Mouse (Mus musculus): ENCODE results near the gene Wdr24. TPM values are rescaled to one million over a fixed set of nuclear protein-coding genes. Genes with fewer than 3 reads are reported as not detected.

Gene Wdr24
- polyA plus RNA-seq (2014; fragmentation: Nextera tagmentation; extraction: Ambion mirVana) = 25.3 and 28.3 TPM in 2 replicates

- Histone ChIP-seq H3K36me3 (ENCODE audit: control insufficient read depth, insufficient read depth, low read length) (peaks cover 16% of the 10 kb centered on the region; the same call in 1 of the 2 replicates), H3K4me3 (ENCODE audit: low read depth, low read length) (peak within 1 kb of the TSS; percentile 61), H3K4me2 (replicated peaks; ENCODE audit: low read depth, low read length) (peak within 1 kb of the TSS; percentile 87), H3K9me3 (ENCODE audit: control insufficient read depth, low read depth, low read length) (no peaks in the 10 kb centered on the region), H3K27me3 (ENCODE audit: control insufficient read depth, insufficient read depth, low read length) (peaks cover 20% of the 10 kb centered on the region), H3K9ac (replicated peaks; ENCODE audit: low read depth, low read length) (peak within 1 kb of the TSS; percentile 63), H3K27ac (ENCODE audit: low read length) (no peak within 1 kb of the TSS), H3K4me1 (ENCODE audit: control insufficient read depth, insufficient read depth, low read length) (peaks cover 16% of the 10 kb centered on the region)
- ATAC-seq (ENCODE audit: insufficient number of reproducible peaks, insufficient read depth, low FRiP score, low read depth) = peak; percentile 77; the same call in 1 of the 2 replicates
- under 1% methylated on average over 18 of the region's 18 CpGs for WGBS
These were observed at the start of gene Wdr24 for GRCm38 (mm10) chr17:25823452-25823851. Gene Wdr24, plus strand, starts transcription at chr17:25823627.

GRCm38 (mm10) chr17:25775318-25776062, 47.9 kb upstream of the Wdr24 start:
- WGBS = 83% methylated on average over 10 of the region's 10 CpGs
- H3K9me3 ChIP-seq (ENCODE audit: control insufficient read depth, low read depth, low read length) = no peaks in the 10 kb centered on the region
- H3K9ac ChIP-seq (replicated peaks; ENCODE audit: low read depth, low read length) = no peak overlapping the region
- ATAC-seq (ENCODE audit: insufficient number of reproducible peaks, insufficient read depth, low FRiP score, low read depth) = no peak
- no peak overlapping the region for H3K4me2 ChIP-seq (replicated peaks; ENCODE audit: low read depth, low read length)
- H3K4me1 ChIP-seq (ENCODE audit: control insufficient read depth, insufficient read depth, low read length) = no peaks in the 10 kb centered on the region; the same call in 1 of the 2 replicates
- H3K27ac ChIP-seq (ENCODE audit: low read length) = no peak overlapping the region
- H3K4me3 ChIP-seq (ENCODE audit: low read depth, low read length) = no peak overlapping the region
- H3K36me3 ChIP-seq (ENCODE audit: control insufficient read depth, insufficient read depth, low read length) = peaks cover 3% of the 10 kb centered on the region; the same call in 1 of the 2 replicates
- no peaks in the 10 kb centered on the region for H3K27me3 ChIP-seq (ENCODE audit: control insufficient read depth, insufficient read depth, low read length)

GRCm38 (mm10) chr17:25777948-25778347, 45.5 kb upstream of the Wdr24 start:
- WGBS = 91% methylated on average over 5 of the region's 5 CpGs
- Histone ChIP-seq H3K27ac (ENCODE audit: low read length) (no peak overlapping the region), H3K36me3 (ENCODE audit: control insufficient read depth, insufficient read depth, low read length) (peaks cover 23% of the 10 kb centered on the region)

GRCm38 (mm10) chr17:25781339-25781738, 42.1 kb upstream of the Wdr24 start:
- H3K27me3 ChIP-seq (ENCODE audit: control insufficient read depth, insufficient read depth, low read length) = no peaks in the 10 kb centered on the region
- no peak overlapping the region for H3K4me3 ChIP-seq (ENCODE audit: low read depth, low read length)
- no peak overlapping the region for H3K9ac ChIP-seq (replicated peaks; ENCODE audit: low read depth, low read length)
- 62% methylated on average over 6 of the region's 6 CpGs for WGBS
- H3K4me2 ChIP-seq (replicated peaks; ENCODE audit: low read depth, low read length) = no peak overlapping the region
- H3K36me3 ChIP-seq (ENCODE audit: control insufficient read depth, insufficient read depth, low read length) = peaks cover 28% of the 10 kb centered on the region
- peaks cover 8% of the 10 kb centered on the region for H3K4me1 ChIP-seq (ENCODE audit: control insufficient read depth, insufficient read depth, low read length)
- no peak for ATAC-seq (ENCODE audit: insufficient number of reproducible peaks, insufficient read depth, low FRiP score, low read depth)
- H3K27ac ChIP-seq (ENCODE audit: low read length) = no peak overlapping the region
- H3K9me3 ChIP-seq (ENCODE audit: control insufficient read depth, low read depth, low read length) = no peaks in the 10 kb centered on the region

More at GRCm38 (mm10) chr17:25777948-25778347, 45.5 kb upstream of the Wdr24 start:
- H3K4me2 ChIP-seq (replicated peaks; ENCODE audit: low read depth, low read length) = no peak overlapping the region
- no peaks in the 10 kb centered on the region for H3K27me3 ChIP-seq (ENCODE audit: control insufficient read depth, insufficient read depth, low read length)
- no peak for ATAC-seq (ENCODE audit: insufficient number of reproducible peaks, insufficient read depth, low FRiP score, low read depth)
- no peak overlapping the region for H3K9ac ChIP-seq (replicated peaks; ENCODE audit: low read depth, low read length)
- no peaks in the 10 kb centered on the region for H3K9me3 ChIP-seq (ENCODE audit: control insufficient read depth, low read depth, low read length)
- H3K4me1 ChIP-seq (ENCODE audit: control insufficient read depth, insufficient read depth, low read length) = no peaks in the 10 kb centered on the region; the same call in 1 of the 2 replicates
- no peak overlapping the region for H3K4me3 ChIP-seq (ENCODE audit: low read depth, low read length)

- Histone ChIP-seq H3K4me2 (replicated peaks; ENCODE audit: low read depth, low read length) (no peak overlapping the region), H3K9ac (replicated peaks; ENCODE audit: low read depth, low read length) (no peak overlapping the region), H3K4me3 (ENCODE audit: low read depth, low read length) (no peak overlapping the region), H3K9me3 (ENCODE audit: control insufficient read depth, low read depth, low read length) (no peaks in the 10 kb centered on the region), H3K27ac (ENCODE audit: low read length) (no peak overlapping the region), H3K4me1 (ENCODE audit: control insufficient read depth, insufficient read depth, low read length) (peaks cover 8% of the 10 kb centered on the region), H3K36me3 (ENCODE audit: control insufficient read depth, insufficient read depth, low read length) (peaks cover 28% of the 10 kb centered on the region), H3K27me3 (ENCODE audit: control insufficient read depth, insufficient read depth, low read length) (no peaks in the 10 kb centered on the region)
- ATAC-seq (ENCODE audit: insufficient number of reproducible peaks, insufficient read depth, low FRiP score, low read depth) = no peak
- WGBS = 74% methylated on average over 7 of the region's 7 CpGs
These were observed 40.3 kb upstream of the Wdr24 start for GRCm38 (mm10) chr17:25783086-25783485.

- no peak for ATAC-seq (ENCODE audit: insufficient number of reproducible peaks, insufficient read depth, low FRiP score, low read depth)
These were observed 39.4 kb upstream of the Wdr24 start for GRCm38 (mm10) chr17:25783861-25784574.

GRCm38 (mm10) chr17:25785281-25785745, 38.1 kb upstream of the Wdr24 start, which contains the start of gene Haghl:
Gene Haghl, minus strand, starts transcription at chr17:25785673.
- Histone ChIP-seq H3K36me3 (ENCODE audit: control insufficient read depth, insufficient read depth, low read length) (peaks cover 37% of the 10 kb centered on the region), H3K4me2 (replicated peaks; ENCODE audit: low read depth, low read length) (peak within 1 kb of the TSS; percentile 92), H3K27me3 (ENCODE audit: control insufficient read depth, insufficient read depth, low read length) (no peaks in the 10 kb centered on the region), H3K4me3 (ENCODE audit: low read depth, low read length) (peak within 1 kb of the TSS; percentile 67), H3K27ac (ENCODE audit: low read length) (peak within 1 kb of the TSS; percentile 77), H3K4me1 (ENCODE audit: control insufficient read depth, insufficient read depth, low read length) (peaks cover 8% of the 10 kb centered on the region), H3K9me3 (ENCODE audit: control insufficient read depth, low read depth, low read length) (no peaks in the 10 kb centered on the region), H3K9ac (replicated peaks; ENCODE audit: low read depth, low read length) (peak within 1 kb of the TSS; percentile 43)
- 1% methylated on average over 23 of the region's 23 CpGs for WGBS
- peak; percentile 80 for ATAC-seq (ENCODE audit: insufficient number of reproducible peaks, insufficient read depth, low FRiP score, low read depth)

More at GRCm38 (mm10) chr17:25783861-25784574, 39.4 kb upstream of the Wdr24 start:
- Histone ChIP-seq H3K4me1 (ENCODE audit: control insufficient read depth, insufficient read depth, low read length) (peaks cover 8% of the 10 kb centered on the region), H3K4me3 (ENCODE audit: low read depth, low read length) (peak overlapping the region; percentile 67), H3K4me2 (replicated peaks; ENCODE audit: low read depth, low read length) (peak overlapping the region; percentile 92), H3K27me3 (ENCODE audit: control insufficient read depth, insufficient read depth, low read length) (no peaks in the 10 kb centered on the region), H3K9me3 (ENCODE audit: control insufficient read depth, low read depth, low read length) (no peaks in the 10 kb centered on the region), H3K36me3 (ENCODE audit: control insufficient read depth, insufficient read depth, low read length) (peaks cover 29% of the 10 kb centered on the region), H3K9ac (replicated peaks; ENCODE audit: low read depth, low read length) (peak overlapping the region; percentile 43; the same call in 1 of the 2 replicates), H3K27ac (ENCODE audit: low read length) (no peak overlapping the region; the same call in 1 of the 2 replicates)
- 76% methylated on average over 15 of the region's 15 CpGs for WGBS

GRCm38 (mm10) chr17:25786280-25786679, 37.1 kb upstream of the Wdr24 start, which contains the start of gene Ccdc78:
Gene Ccdc78, plus strand, starts transcription at chr17:25786580.
- H3K4me2 ChIP-seq (replicated peaks; ENCODE audit: low read depth, low read length) = peak within 1 kb of the TSS; percentile 92
- no peaks in the 10 kb centered on the region for H3K27me3 ChIP-seq (ENCODE audit: control insufficient read depth, insufficient read depth, low read length)
- H3K4me1 ChIP-seq (ENCODE audit: control insufficient read depth, insufficient read depth, low read length) = peaks cover 16% of the 10 kb centered on the region
- H3K9ac ChIP-seq (replicated peaks; ENCODE audit: low read depth, low read length) = peak within 1 kb of the TSS; percentile 43
- peak within 1 kb of the TSS; percentile 67 for H3K4me3 ChIP-seq (ENCODE audit: low read depth, low read length)
- H3K36me3 ChIP-seq (ENCODE audit: control insufficient read depth, insufficient read depth, low read length) = peaks cover 32% of the 10 kb centered on the region
- 77% methylated on average over 3 of the region's 3 CpGs for WGBS
- peak within 1 kb of the TSS; percentile 77 for H3K27ac ChIP-seq (ENCODE audit: low read length)
- H3K9me3 ChIP-seq (ENCODE audit: control insufficient read depth, low read depth, low read length) = no peaks in the 10 kb centered on the region
- ATAC-seq (ENCODE audit: insufficient number of reproducible peaks, insufficient read depth, low FRiP score, low read depth) = no peak
